Mouse (Mus musculus) gastrocnemius, adult 18-20 months (tissue): ENCODE measurements around the gene Fktn. TPM values are rescaled to one million over a fixed set of nuclear protein-coding genes. Genes with fewer than 3 reads are reported as not detected.
A peak's percentile ranks its signal among the peaks of the same experiment; 100 is the strongest.

Experiments
- DNase-seq: peaks from one replicate; pipeline ENCODE4 v3.0.0; 2021; ENCODE audit warnings: low spot score
- total RNA-seq, 2 experiments: library from RNA; stranded (reverse); gene quantifications; 2 replicates each; pipeline ENCODE4 v1.2.3; 2021

The Fktn gene
- total RNA-seq, 2 experiments from 2014 or later, result 6.6 to 7.6 TPM

DNA sequence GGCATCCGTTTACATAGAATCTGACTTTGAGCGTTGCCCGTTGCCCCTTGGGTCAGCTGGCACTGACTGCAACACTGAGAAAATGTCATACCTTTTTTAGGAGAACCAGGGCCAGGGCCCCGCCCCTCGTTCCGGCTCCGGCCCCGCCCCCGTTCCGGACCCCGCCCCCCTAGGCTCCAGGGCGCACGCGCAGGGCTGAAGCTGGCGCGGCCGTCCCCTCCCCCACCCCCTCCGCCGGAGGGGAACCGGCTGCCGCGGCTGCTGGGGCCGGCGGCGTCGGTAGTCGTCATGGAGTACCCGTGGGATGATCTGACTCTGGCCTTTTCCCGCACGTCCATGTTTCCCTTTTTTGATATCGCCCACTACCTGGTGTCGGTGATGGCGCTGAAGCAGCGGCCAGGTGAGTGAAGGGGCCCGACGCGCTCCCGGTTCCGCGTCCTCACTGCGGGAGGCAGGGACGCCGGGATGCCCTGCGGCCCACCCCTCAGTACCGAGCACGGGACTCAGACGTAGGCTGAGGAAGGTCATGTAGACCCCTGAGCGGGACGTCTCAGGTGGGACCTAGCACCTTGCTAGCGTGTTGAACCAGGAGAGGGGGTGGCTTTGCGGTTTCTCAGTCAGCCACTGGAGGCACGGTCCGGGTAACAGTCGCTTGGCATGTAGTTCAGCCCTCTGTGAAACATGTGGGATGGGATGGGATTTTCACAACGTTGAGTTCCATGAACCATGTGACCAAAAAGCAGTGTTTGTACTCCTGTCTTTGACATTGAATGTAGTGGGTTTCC is 112.2 kb downstream of the Fktn start, which contains the start of gene Tmem38b:
Gene Tmem38b, plus strand, starts transcription at position 225 of the 785 bp plus-strand sequence.
- DNase-seq, result peak; percentile 71

DNA sequence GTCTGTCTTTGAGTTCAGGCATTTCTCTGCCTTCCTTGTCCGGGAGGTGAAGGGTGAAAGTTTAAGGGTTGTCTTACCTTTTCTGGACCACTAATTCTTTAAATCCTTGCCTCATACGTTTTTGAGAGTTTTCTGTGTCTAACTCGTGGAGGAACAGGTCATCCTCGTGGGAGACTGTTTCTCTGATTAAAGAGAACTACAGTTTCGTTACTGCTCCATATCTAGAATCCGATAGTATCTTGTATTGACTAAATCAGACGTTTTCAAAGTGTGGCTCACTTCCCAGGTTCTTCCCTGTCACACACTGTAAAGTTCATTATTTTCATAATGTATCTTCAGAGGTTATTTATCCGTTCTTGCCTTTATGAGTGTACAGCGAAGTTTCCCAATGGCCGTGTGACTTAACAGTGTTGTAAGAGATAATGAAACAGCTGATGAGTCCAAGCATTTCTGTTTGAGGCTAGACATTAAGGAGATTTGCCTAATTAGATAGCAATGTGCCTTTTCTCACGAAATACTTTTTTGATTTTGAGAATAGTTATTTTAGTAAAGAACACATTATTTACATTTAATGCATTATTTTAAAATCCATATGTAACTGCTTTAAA is 112.9 kb downstream of the Fktn start:
- no peak for DNase-seq

Other genes with a start within 250 kb of the Fktn start
- gene Fsd1l, start 82.5 kb upstream of the Fktn start, total RNA-seq, result 10 to 100 TPM in 1 of 2 experiments, 1 to 10 TPM in 1; 9.9 to 10.9 TPM
- gene Tal2, start 65.7 kb downstream of the Fktn start, total RNA-seq, result under 1 TPM; 0.50 to 0.53 TPM
- 10 to 100 TPM; 55.7 to 57.2 TPM for gene Tmem38b, start 112.0 kb downstream of the Fktn start, total RNA-seq